Mouse (Mus musculus) heart, embryonic 14.5 days (tissue): Measurements from ENCODE around the gene Desi1. TPM values are rescaled to one million over a fixed set of nuclear protein-coding genes. Genes with fewer than 3 reads are reported as not detected.
A peak's percentile ranks its signal among the peaks of the same experiment; 100 is the strongest.

Source experiments
- ATAC-seq: fragments of 200-750 bp; cut with Nextera tagmentation; 2 replicates; pipeline ENCODE4 v1.8.0; 2017; ENCODE audit warnings: low read depth, moderate TSS enrichment; ENCODE audit not compliant: insufficient number of reproducible peaks, insufficient read depth, low FRiP score
- H3K27ac ChIP-seq, 2 experiments: fragments of 200-500 bp in 1 of 2; fragments of 300-500 bp in 1 of 2; sonication (generic) in 1 of 2; replicated peaks in 1 of 2; 2 replicates each; pipeline ENCODE4 v1.5.1; 2012 to 2014; ENCODE audit warnings: low read depth in 2 of 2, low read length in 2 of 2, control low read depth in 1 of 2, mild to moderate bottlenecking in 1 of 2, mixed read lengths in 1 of 2; ENCODE audit not compliant: control insufficient read depth in 1 of 2, insufficient read depth in 1 of 2
- H3K27me3 ChIP-seq: fragments of 300-500 bp; sonication (generic); 2 replicates; pipeline ENCODE4 v1.6.1; 2014; ENCODE audit warnings: mild to moderate bottlenecking, low read length, control low read depth; ENCODE audit not compliant: control insufficient read depth, insufficient read depth
- H3K36me3 ChIP-seq: fragments of 300-500 bp; sonication (generic); 2 replicates; pipeline ENCODE4 v1.6.1; 2014; ENCODE audit warnings: mild to moderate bottlenecking, control low read depth, low read length, mixed read lengths; ENCODE audit not compliant: control insufficient read depth, insufficient read depth
- H3K4me1 ChIP-seq, 2 experiments: fragments of 200-500 bp in 1 of 2; fragments of 300-500 bp in 1 of 2; sonication (generic) in 1 of 2; 2 replicates each; pipeline ENCODE4 v1.6.1; 2012 to 2014; ENCODE audit warnings: low read length in 2 of 2, control low read depth in 1 of 2, mixed read lengths in 1 of 2; ENCODE audit not compliant: control insufficient read depth in 2 of 2, insufficient read depth in 2 of 2
- H3K4me2 ChIP-seq: fragments of 300-500 bp; sonication (generic); 2 replicates; pipeline ENCODE4 v1.6.1; 2014; ENCODE audit warnings: mild to moderate bottlenecking, low read length
- H3K4me3 ChIP-seq, 2 experiments: fragments of 200-500 bp in 1 of 2; fragments of 300-500 bp in 1 of 2; sonication (generic) in 1 of 2; 2 replicates each; pipeline ENCODE4 v1.5.1; 2012 to 2014; ENCODE audit warnings: low read length in 2 of 2, mild to moderate bottlenecking in 2 of 2, control low read depth in 1 of 2, low read depth in 1 of 2, moderate library complexity in 1 of 2; ENCODE audit not compliant: control insufficient read depth in 1 of 2, insufficient read depth in 1 of 2
- H3K9ac ChIP-seq: fragments of 300-500 bp; sonication (generic); 2 replicates; pipeline ENCODE4 v1.6.1; 2014; ENCODE audit warnings: mild to moderate bottlenecking, low read length
- H3K9me3 ChIP-seq: fragments of 300-500 bp; sonication (generic); 2 replicates; pipeline ENCODE4 v1.6.1; 2016; ENCODE audit warnings: low read length, control low read depth; ENCODE audit not compliant: control insufficient read depth
- WGBS: fragments of 180-500 bp; shearing (Covaris S2); extraction: QIAGEN DNeasy Blood & Tissue Kit; methylation state at CpG from one replicate; pipeline ENCODE4 v1.1.7; 2014; 5-methylcytosine and 5-hydroxymethylcytosine counted together
- polyA plus RNA-seq: library from polyadenylated mRNA; unstranded; fragments of >200 nt; fragmentation: Nextera tagmentation; extraction: Ambion mirVana; gene quantifications from 2 replicates; pipeline ENCODE4 v1.2.1, GENCODE M21; 2014

Desi1 gene
- polyA plus RNA-seq, 1 experiment from 2014 or later = 21.8 TPM

DNA sequence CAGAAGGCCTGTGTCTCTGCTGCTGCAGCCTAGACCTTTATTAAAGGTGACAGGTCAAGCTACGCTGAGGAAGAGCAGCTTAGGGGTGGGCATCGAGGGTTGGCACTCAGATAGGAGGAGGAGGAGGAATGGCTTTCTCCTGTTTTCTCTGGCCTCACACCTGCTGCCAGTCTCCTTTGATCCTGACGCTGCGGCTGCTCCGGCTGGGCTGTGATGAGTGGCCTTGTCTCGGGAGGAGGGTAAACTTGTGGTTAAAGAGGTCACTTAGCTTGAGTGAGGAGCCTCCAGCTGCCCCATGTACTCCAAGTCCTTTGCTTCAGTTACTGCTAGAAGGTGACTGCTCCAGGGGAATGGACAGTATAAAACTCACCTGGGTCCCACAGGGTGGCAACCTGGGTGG lies 39.7 kb downstream of the Desi1 start:
- no peak for ATAC-seq
- Histone ChIP-seq H3K4me3 (no peak overlapping the region), H3K9me3 (no peaks in the 10 kb centered on the region), H3K4me1 (peaks cover 10 to 15% of the 10 kb centered on the region in 2 experiments), H3K36me3 (peaks cover 59% of the 10 kb centered on the region), H3K27me3 (no peaks in the 10 kb centered on the region), H3K9ac (no peak overlapping the region), H3K27ac (no peak overlapping the region), H3K4me2 (no peak overlapping the region)
- WGBS = 65% methylated on average over 6 of the region's 6 CpGs

DNA sequence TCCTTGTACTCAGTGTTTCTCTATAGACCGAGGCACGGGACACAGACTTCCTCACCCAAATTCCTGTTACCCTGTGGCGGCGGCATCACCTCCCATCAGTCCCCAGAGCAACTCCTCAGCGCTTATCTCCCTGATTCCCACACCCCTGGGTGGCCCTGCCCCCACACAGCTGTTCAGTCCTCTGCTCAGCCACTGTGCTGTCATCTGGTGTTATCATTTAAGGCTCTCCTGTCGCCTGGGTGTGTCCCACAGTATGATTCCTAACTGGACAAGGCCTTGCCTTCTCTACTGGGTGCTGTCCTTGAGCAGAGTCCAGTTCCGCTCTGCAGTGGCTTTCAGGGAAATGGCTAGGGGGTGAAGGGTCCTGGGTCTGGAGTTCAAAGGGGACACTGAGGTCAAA lies 43.1 kb downstream of the Desi1 start:
- peaks cover 10 to 15% of the 10 kb centered on the region in 2 experiments for H3K4me1 ChIP-seq
- H3K4me3 ChIP-seq = no peak overlapping the region
- H3K4me2 ChIP-seq = no peak overlapping the region
- no peaks in the 10 kb centered on the region for H3K27me3 ChIP-seq
- no peaks in the 10 kb centered on the region for H3K9me3 ChIP-seq
- no peak overlapping the region; a peak in 1 of 4 replicates for H3K27ac ChIP-seq
- H3K36me3 ChIP-seq = peaks cover 30% of the 10 kb centered on the region
- 14% methylated on average over 7 of the region's 7 CpGs for WGBS
- no peak overlapping the region for H3K9ac ChIP-seq
- no peak for ATAC-seq

DNA sequence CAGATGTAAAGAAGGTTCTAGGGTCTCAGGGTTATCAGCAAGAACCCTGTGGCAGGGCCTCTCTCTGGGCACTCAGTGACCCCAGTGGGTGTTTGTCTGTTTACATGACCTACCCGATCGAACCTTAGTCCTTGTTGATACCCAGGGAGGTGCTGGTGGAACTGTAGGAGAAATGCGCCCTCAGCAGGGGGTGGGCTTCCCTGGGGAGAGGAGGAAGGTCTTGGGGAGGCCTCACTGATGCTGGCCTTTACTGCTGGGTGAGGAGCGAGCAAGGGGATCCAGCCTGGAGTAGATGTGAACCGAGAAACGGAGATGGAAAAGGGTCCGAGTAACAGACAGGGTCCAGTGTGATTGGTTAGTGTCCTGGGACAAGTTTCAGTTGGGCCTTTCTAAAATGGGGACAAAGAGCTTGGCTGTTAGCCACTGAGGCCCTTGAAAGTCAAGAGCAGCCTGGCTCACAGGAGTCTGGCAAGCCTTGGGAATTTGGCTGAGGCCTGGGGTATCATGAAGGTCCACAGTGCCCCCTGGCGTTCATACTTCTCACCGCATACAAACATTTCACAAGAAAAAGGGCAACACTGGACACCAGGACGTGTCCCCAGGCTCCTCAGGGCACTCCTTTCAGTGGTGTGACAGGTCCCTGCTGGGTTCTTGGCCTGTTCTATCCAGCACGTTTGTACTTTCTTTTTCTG lies 44.1 kb downstream of the Desi1 start:
- no peak overlapping the region for H3K4me2 ChIP-seq
- peak overlapping the region; percentile 51; the same call in 1 of the 2 replicates for H3K9ac ChIP-seq

DNA sequence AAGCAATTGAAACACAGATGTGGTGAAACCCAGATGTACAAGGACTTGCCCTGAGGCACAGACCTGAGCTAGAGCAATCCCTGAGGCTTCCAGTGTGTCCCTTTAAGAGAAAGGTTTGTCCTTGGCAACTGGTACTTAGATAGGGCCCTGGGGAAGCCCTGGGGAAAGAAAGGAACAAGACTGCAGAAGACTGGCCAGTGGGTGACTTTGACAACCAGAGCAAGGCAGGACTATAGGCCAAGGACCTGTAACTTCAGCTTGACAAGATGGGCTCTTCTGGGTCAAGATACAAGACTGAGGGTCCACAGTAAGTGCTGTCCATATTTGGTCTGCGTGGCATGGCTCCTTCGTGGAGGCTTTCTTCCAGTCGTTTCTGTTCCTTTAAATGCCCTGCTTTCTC lies 46.0 kb downstream of the Desi1 start, which contains the start of gene Xrcc6:
Gene Xrcc6, plus strand, starts transcription at position 190 of the 400 bp plus-strand sequence.
- Histone ChIP-seq H3K4me1 (peaks cover 10 to 15% of the 10 kb centered on the region in 2 experiments), H3K9me3 (no peaks in the 10 kb centered on the region), H3K36me3 (peaks cover 2% of the 10 kb centered on the region; the same call in 1 of the 2 replicates), H3K27ac (no peak within 1 kb of the TSS), H3K9ac (no peak within 1 kb of the TSS), H3K4me2 (no peak within 1 kb of the TSS), H3K4me3 (no peak within 1 kb of the TSS), H3K27me3 (no peaks in the 10 kb centered on the region)
- ATAC-seq = no peak
- WGBS = 68% methylated on average over 3 of the region's 3 CpGs

More for the DNA sequence above, 44.1 kb downstream of the Desi1 start:
- no peak overlapping the region for H3K27ac ChIP-seq
- H3K9me3 ChIP-seq = no peaks in the 10 kb centered on the region
- 0 out of 2 replicates have a peak, but pooled peaks have one; percentile 45 for ATAC-seq
- H3K27me3 ChIP-seq = no peaks in the 10 kb centered on the region
- 31% methylated on average over 11 of the region's 11 CpGs for WGBS
- H3K36me3 ChIP-seq = peaks cover 19% of the 10 kb centered on the region
- no peak overlapping the region for H3K4me3 ChIP-seq
- peaks cover 10 to 15% of the 10 kb centered on the region in 2 experiments for H3K4me1 ChIP-seq

DNA sequence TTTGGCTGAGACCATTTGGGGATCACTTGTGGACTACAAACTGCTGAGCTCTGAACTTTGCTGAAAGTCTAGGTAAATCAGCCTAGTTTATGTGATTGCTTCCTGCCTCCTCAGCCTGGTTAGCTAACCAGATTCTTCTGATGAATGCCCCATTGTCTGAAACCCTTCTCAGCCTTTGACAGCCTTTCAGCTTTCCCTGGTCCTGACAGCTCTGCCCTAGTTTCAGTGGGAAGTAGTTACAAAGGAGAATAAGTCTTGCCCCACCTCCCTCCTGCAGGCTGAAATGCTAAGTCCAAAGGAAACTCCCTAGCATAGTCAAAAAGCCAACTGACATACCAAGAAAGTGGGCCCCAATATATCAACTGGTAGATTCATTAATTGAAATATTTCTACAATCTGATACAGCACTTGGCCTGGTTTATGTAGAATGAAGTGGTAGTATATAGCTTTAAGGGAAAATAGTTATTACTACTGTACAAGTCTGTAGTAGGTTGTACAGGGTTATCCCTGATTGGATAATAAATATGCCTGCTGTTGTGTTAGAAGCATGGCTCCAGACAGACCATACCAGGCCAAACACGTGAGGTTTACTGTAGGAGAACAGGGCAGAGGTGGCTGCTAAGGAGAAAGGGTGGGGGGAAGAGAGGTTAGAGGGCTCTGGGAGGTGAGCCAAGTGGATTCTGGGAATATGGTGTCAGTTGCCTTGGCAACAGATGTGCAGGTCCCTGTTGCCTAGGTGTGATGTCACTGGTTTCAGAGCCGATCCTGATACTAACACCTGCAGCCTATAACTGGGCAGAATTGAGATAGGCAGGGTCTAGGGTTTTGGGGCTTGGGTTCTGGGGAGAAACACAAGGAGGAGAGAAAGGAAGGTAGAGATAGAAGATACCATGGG lies 48.1 kb downstream of the Desi1 start:
- no peak overlapping the region for H3K9ac ChIP-seq
- H3K9me3 ChIP-seq = no peaks in the 10 kb centered on the region
- H3K27ac ChIP-seq = no peak overlapping the region
- peaks cover 4 to 12% of the 10 kb centered on the region in 2 experiments for H3K4me1 ChIP-seq
- WGBS = 78% methylated on average over 2 of the region's 2 CpGs
- no peaks in the 10 kb centered on the region for H3K27me3 ChIP-seq
- no peak overlapping the region for H3K4me3 ChIP-seq
- H3K36me3 ChIP-seq = no peaks in the 10 kb centered on the region
- H3K4me2 ChIP-seq = no peak overlapping the region
- no peak for ATAC-seq

DNA sequence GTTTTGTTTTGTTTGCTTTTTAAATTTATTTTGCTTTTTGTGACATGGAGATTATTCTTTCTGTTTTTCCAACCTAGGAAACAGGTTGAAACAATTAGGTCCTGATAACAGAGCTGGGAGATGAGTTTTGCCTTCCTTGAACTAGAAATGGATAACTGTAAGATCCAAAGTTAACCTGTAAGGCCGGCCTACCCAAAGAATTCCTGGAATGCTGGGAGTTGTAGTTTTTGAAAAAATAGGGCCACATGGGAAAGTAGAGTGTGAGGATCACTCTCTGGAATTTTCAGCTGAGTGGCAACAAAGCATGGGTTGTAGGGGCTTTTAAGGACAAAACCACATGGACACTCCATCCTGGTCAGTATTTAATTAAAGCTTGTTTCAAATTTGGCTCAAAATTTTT lies 51.5 kb downstream of the Desi1 start:
- Histone ChIP-seq H3K27ac (no peak overlapping the region), H3K36me3 (no peaks in the 10 kb centered on the region), H3K4me2 (no peak overlapping the region), H3K4me3 (no peak overlapping the region), H3K27me3 (no peaks in the 10 kb centered on the region), H3K9me3 (no peaks in the 10 kb centered on the region), H3K4me1 (no peaks in the 10 kb centered on the region), H3K9ac (no peak overlapping the region)
- ATAC-seq = no peak
- WGBS = 50% methylated on average over 1 of the region's 1 CpGs

DNA sequence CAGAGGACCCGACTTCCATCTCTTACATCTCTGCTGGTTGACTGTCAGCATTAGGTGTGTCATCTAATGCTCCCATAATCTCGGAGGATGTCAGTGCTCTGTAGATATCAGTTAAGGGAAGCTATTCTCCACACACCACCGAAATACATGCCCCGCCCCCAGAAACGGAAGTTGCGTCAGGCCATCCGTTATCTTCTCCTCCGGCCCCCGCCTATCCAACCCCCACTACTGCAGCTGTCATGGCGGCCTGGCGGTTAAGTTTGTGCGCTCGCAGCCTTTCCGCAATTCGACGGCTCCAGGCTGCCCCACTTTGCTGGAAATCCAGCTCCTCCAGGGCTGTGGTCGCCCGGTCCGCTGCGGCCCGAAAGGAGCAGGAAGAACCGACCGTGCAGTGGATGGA lies 53.3 kb downstream of the Desi1 start, which contains the start of gene 1700029P11Rik:
Gene 1700029P11Rik, plus strand, starts transcription at position 220 of the 400 bp plus-strand sequence.
- H3K4me3 ChIP-seq = no peak within 1 kb of the TSS
- no peaks in the 10 kb centered on the region for H3K4me1 ChIP-seq
- no peak within 1 kb of the TSS for H3K27ac ChIP-seq
- no peak for ATAC-seq
- H3K27me3 ChIP-seq = no peaks in the 10 kb centered on the region
- 93% methylated on average over 23 of the region's 23 CpGs for WGBS
- H3K9me3 ChIP-seq = no peaks in the 10 kb centered on the region
- no peaks in the 10 kb centered on the region for H3K36me3 ChIP-seq
- H3K4me2 ChIP-seq = no peak within 1 kb of the TSS
- no peak within 1 kb of the TSS for H3K9ac ChIP-seq
